Comparison of ENCODE assay signal across 29 mouse cellular contexts in genomic region chr12:26086923-26087322, GRCm38 (mm10).
A peak's percentile ranks its signal among the peaks of the same experiment; 100 is the strongest.
DNase-seq lines count a peak whose midpoint lies in the region; ATAC-seq and TF ChIP-seq lines count a peak whose summit lies in the region.
"Had no signal": no experiment of that assay in that cellular context is flagged by ENCODE, and none has a peak within 500 bp of the region (broad histone marks: within the 10 kb centered on the region; RNA-seq: fewer than 3 reads in every experiment).

No protein-coding gene starts in this region.

- TF ChIP-seq CTCF in brain, embryonic 14.5 days (IDR thresholded peaks at IDR 0.05; ENCODE audit: borderline replicate concordance, extremely low read depth, insufficient read depth, insufficient read length): no peak

- TF ChIP-seq POLR2A in brain, embryonic 14.5 days (IDR thresholded peaks at IDR 0.05; ENCODE audit: borderline replicate concordance, extremely low read depth, insufficient read depth, insufficient read length, poor library complexity, severe bottlenecking): no peak

- H3K4me3 ChIP-seq in forebrain, embryonic 14.5 days (ENCODE audit: low read depth, low read length): no peak overlapping the region
- H3K4me3 ChIP-seq in forebrain, embryonic 16.5 days (replicated peaks; ENCODE audit: low read length): no peak overlapping the region
- H3K4me3 ChIP-seq: erythroblast, embryonic 14.5 days; forebrain, embryonic 13.5 days; hindbrain, embryonic 13.5 days; limb, embryonic 12.5 days; liver, embryonic 15.5 days had no signal

- no peak for ATAC-seq in forebrain, embryonic 14.5 days
- no peak for ATAC-seq in forebrain, embryonic 16.5 days
- ATAC-seq: forebrain, embryonic 13.5 days; intestine, embryonic 16.5 days; Patski had no signal

- H3K4me2 ChIP-seq in forebrain, embryonic 14.5 days (ENCODE audit: low read length): no peak overlapping the region
- H3K4me2 ChIP-seq in forebrain, embryonic 16.5 days (ENCODE audit: low read length): no peak overlapping the region
- H3K4me2 ChIP-seq: forebrain, embryonic 13.5 days; heart, embryonic 11.5 days; hindbrain, embryonic 13.5 days; limb, embryonic 12.5 days; liver, embryonic 15.5 days; lung, embryonic 14.5 days had no signal

- WGBS in forebrain, embryonic 14.5 days: 81% methylated on average over 4 of the region's 4 CpGs
- WGBS in forebrain, embryonic 16.5 days: 73% methylated on average over 4 of the region's 4 CpGs

- H3K36me3 ChIP-seq in forebrain, embryonic 14.5 days (ENCODE audit: control insufficient read depth, insufficient read depth, low read length): no peaks in the 10 kb centered on the region
- H3K36me3 ChIP-seq in forebrain, embryonic 16.5 days (ENCODE audit: control insufficient read depth, insufficient read depth): no peaks in the 10 kb centered on the region
- H3K36me3 ChIP-seq: hindbrain, embryonic 13.5 days; limb, embryonic 12.5 days; liver, embryonic 15.5 days had no signal

- H3K27me3 ChIP-seq in forebrain, embryonic 14.5 days (replicated peaks; ENCODE audit: control insufficient read depth, insufficient read depth, low read length): no peaks in the 10 kb centered on the region
- H3K27me3 ChIP-seq in forebrain, embryonic 16.5 days (replicated peaks; ENCODE audit: control insufficient read depth, insufficient read depth, low read length): no peaks in the 10 kb centered on the region
- H3K27me3 ChIP-seq: forebrain, embryonic 13.5 days; hindbrain, embryonic 13.5 days; limb, embryonic 12.5 days; liver, embryonic 15.5 days had no signal

- H3K27ac ChIP-seq in forebrain, embryonic 14.5 days (ENCODE audit: low read depth, low read length): no peak overlapping the region
- H3K27ac ChIP-seq in forebrain, embryonic 16.5 days (ENCODE audit: low read length): no peak overlapping the region
- H3K27ac ChIP-seq: forebrain, embryonic 13.5 days; hindbrain, embryonic 13.5 days; kidney, postnatal 0 days; limb, embryonic 12.5 days; liver, embryonic 15.5 days; stomach, postnatal 0 days had no signal

- H3K4me1 ChIP-seq in forebrain, embryonic 14.5 days (ENCODE audit: control insufficient read depth, insufficient read depth, low read length): no peaks in the 10 kb centered on the region
- 0 out of 2 replicates have a peak, but pooled peaks cover 4% of the 10 kb centered on the region for H3K4me1 ChIP-seq in forebrain, embryonic 16.5 days (replicated peaks; ENCODE audit: control insufficient read depth, insufficient read depth, low read length)
- H3K4me1 ChIP-seq: forebrain, embryonic 13.5 days; hindbrain, embryonic 13.5 days; limb, embryonic 12.5 days; liver, embryonic 15.5 days had no signal

- H3K9ac ChIP-seq in forebrain, embryonic 14.5 days (ENCODE audit: low read length): no peak overlapping the region
- H3K9ac ChIP-seq in forebrain, embryonic 16.5 days (replicated peaks; ENCODE audit: low read depth, low read length): no peak overlapping the region
- H3K9ac ChIP-seq: forebrain, embryonic 13.5 days; hindbrain, embryonic 13.5 days; limb, embryonic 12.5 days; liver, embryonic 15.5 days; lung, embryonic 14.5 days had no signal

- DNase-seq in forebrain, embryonic 14.5 days (ENCODE audit: low spot score): peak; percentile 15
- DNase-seq in layer of hippocampus, adult 11-12 months (ENCODE audit: low spot score): peak; percentile 63
- DNase-seq in layer of hippocampus, postnatal 10 days (ENCODE audit: low spot score in 2 of 2): no peak
- peak; percentile 45 to 82 for DNase-seq in left cerebral cortex, postnatal 25 days (ENCODE audit: low spot score in 2 of 2)
- no peak for DNase-seq in left cerebral cortex, postnatal 4 days
- DNase-seq in brain, embryonic 14.5 days (ENCODE audit: low read depth): peak; percentile 38
- no peak for DNase-seq in cerebellum, postnatal 10 days
- DNase-seq: adrenal gland, postnatal 10 days; cerebellum, adult 18-20 months; cerebellum, postnatal 14 days; gastrocnemius, postnatal 14 days; heart, postnatal 36 days; kidney, adult 8-10 months; kidney, postnatal 4 days; lung, embryonic 14.5 days; lung, postnatal 14 days; midbrain, embryonic 14.5 days; thymus, adult 2 months had no signal

- intact Hi-C loops in left cerebral cortex, postnatal 25 days (cut with DNase I): loop anchor here (5.0 kb wide), 2 partner anchors 90 to 140 kb away; no protein-coding TSS in a partner anchor
- intact Hi-C loops in left cerebral cortex, postnatal 4 days (cut with DNase I): no loop called here

- no peaks in the 10 kb centered on the region for H3K9me3 ChIP-seq in forebrain, embryonic 14.5 days (replicated peaks; ENCODE audit: control insufficient read depth, low read length)
- no peaks in the 10 kb centered on the region for H3K9me3 ChIP-seq in forebrain, embryonic 16.5 days (ENCODE audit: control insufficient read depth, low read length)
- H3K9me3 ChIP-seq: forebrain, embryonic 13.5 days; hindbrain, embryonic 13.5 days; limb, embryonic 12.5 days; liver, embryonic 15.5 days had no signal

Comparison
In these comparisons a context has a peak if more than half of its experiments do, and no peak if none do; other contexts are left out.
1. DNase-seq: peak in forebrain, embryonic 14.5 days (single experiment), layer of hippocampus, adult 11-12 months (single experiment), left cerebral cortex, postnatal 25 days (2 of 2) and brain, embryonic 14.5 days (single experiment); none in layer of hippocampus, postnatal 10 days (0 of 2), left cerebral cortex, postnatal 4 days (single experiment) and cerebellum, postnatal 10 days (0 of 2).